Mouse (Mus musculus): ENCODE data around the gene Edn2. TPM values are rescaled to one million over a fixed set of nuclear protein-coding genes. Genes with fewer than 3 reads are reported as not detected.

Gene Edn2
- polyA plus RNA-seq, 1 experiment from 2014 or later = 0.15 TPM

DNA sequence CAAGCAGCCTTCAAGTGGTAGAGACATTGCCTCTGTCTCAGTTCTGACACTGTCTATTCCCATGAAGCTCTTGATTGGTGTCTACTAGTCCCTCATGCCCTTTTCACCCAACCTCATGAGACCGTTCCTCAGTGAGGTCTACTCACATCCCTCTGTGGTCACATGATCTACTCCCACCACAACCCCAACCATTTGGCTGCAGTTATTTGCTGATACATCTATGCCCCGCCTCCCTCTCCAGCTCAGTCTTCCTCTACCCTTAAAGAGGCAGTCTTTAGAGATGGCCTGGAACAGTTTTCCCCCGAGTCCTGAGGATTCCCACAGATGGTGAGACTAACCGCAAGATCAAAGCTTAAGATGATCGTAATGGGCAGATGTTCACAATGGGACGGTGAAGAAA is 27.2 kb downstream of the Edn2 start:
- Histone ChIP-seq H3K27ac (no peak overlapping the region), H3K36me3 (no peaks in the 10 kb centered on the region), H3K4me2 (no peak overlapping the region), H3K27me3 (replicated peaks) (0 out of 2 replicates have a peak, but pooled peaks cover 11% of the 10 kb centered on the region), H3K9ac (no peak overlapping the region), H3K9me3 (replicated peaks) (no peaks in the 10 kb centered on the region), H3K4me1 (no peaks in the 10 kb centered on the region), H3K4me3 (no peak overlapping the region)
- WGBS (ENCODE audit: insufficient replicate concordance) = 67% methylated on average over 6 of the region's 6 CpGs
- ATAC-seq = no peak

- 0 out of 2 replicates have a peak, but pooled peaks cover 11% of the 10 kb centered on the region for H3K27me3 ChIP-seq (replicated peaks)
- H3K36me3 ChIP-seq = no peaks in the 10 kb centered on the region
- H3K4me1 ChIP-seq = no peaks in the 10 kb centered on the region
- no peak overlapping the region for H3K4me3 ChIP-seq
- 64% methylated on average over 10 of the region's 10 CpGs for WGBS (ENCODE audit: insufficient replicate concordance)
- no peak overlapping the region for H3K9ac ChIP-seq
- ATAC-seq = no peak
- no peak overlapping the region for H3K27ac ChIP-seq
- no peak overlapping the region for H3K4me2 ChIP-seq
- no peaks in the 10 kb centered on the region for H3K9me3 ChIP-seq (replicated peaks)
Measured at GRCm38 (mm10) chr4:120188651-120189161, 27.7 kb downstream of the Edn2 start.

DNA sequence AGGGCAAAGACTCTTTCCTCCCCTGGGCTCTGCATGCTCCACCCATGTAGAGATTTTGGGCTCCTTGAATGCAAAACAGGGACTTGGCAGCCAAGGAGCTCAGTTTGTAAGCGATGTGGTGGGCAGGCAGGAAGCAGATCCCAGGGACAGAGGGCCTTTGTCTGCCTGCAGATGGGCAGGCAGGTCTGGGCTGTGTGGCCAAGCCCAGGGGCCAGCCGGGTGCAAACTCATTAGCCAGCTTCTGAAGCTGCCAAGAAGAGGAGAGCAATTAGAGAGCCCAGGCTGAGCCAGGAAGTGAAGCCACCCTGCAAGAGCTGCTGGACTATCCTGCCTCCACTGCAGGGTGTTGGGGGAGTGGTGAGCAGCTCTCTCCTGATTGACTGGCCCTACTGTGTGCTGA is 28.9 kb downstream of the Edn2 start:
- no peaks in the 10 kb centered on the region for H3K9me3 ChIP-seq (replicated peaks)
- 7% methylated on average over 2 of the region's 2 CpGs for WGBS (ENCODE audit: insufficient replicate concordance)
- H3K4me2 ChIP-seq = no peak overlapping the region
- H3K4me1 ChIP-seq = no peaks in the 10 kb centered on the region
- H3K9ac ChIP-seq = no peak overlapping the region
- H3K27ac ChIP-seq = no peak overlapping the region
- H3K27me3 ChIP-seq (replicated peaks) = 0 out of 2 replicates have a peak, but pooled peaks cover 8% of the 10 kb centered on the region
- no peak overlapping the region for H3K4me3 ChIP-seq
- no peak for ATAC-seq
- H3K36me3 ChIP-seq = no peaks in the 10 kb centered on the region

DNA sequence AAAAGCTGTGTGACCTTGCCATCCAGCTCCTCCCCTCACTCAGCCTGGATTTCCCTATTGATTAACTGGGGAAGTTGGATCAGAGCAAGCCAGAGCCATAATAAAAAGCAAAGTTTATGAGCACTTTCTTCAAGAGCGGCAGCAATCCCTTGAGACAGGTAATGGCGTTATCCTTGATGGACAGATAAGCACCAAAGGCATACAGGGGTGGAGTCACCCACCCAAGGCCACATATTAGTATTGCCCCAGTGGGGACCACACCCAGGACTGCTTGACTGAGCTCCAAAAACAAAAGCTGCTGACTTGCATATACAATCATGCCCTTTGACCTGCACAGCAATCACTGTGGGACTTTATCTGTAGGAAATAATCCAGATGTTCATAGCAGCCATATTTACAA is 31.0 kb downstream of the Edn2 start:
- Histone ChIP-seq H3K4me1 (no peaks in the 10 kb centered on the region), H3K4me2 (no peak overlapping the region), H3K9ac (no peak overlapping the region), H3K27ac (no peak overlapping the region), H3K27me3 (replicated peaks) (0 out of 2 replicates have a peak, but pooled peaks cover 6% of the 10 kb centered on the region), H3K4me3 (no peak overlapping the region), H3K9me3 (replicated peaks) (no peaks in the 10 kb centered on the region), H3K36me3 (no peaks in the 10 kb centered on the region)
- ATAC-seq = no peak
- 61% methylated on average over 2 of the region's 2 CpGs for WGBS (ENCODE audit: insufficient replicate concordance)

DNA sequence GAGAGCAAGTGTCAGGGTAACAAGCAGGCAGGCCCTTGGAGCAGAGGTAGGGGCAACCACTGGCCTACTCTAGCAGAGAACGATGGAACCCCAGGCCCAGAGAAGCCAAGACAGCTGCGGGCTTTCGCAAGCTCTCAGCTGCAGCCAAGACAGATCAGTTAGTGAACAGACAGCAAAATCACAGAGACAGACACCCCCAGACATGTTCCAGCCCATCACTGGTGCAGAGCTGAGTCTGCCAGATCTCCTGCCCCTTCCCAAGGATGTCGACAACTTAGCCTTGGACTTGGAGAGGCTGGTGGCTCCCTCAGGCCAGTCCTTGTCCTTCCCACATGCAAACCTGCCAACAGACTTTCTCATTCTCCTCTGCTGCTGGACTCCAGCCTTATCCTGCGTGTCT is 33.0 kb downstream of the Edn2 start:
- H3K36me3 ChIP-seq = no peaks in the 10 kb centered on the region
- H3K27me3 ChIP-seq (replicated peaks) = 0 out of 2 replicates have a peak, but pooled peaks cover under 1% of the 10 kb centered on the region
- no peak for ATAC-seq
- H3K4me2 ChIP-seq = no peak overlapping the region
- H3K9me3 ChIP-seq (replicated peaks) = no peaks in the 10 kb centered on the region
- WGBS (ENCODE audit: insufficient replicate concordance) = 76% methylated on average over 5 of the region's 5 CpGs
- H3K4me3 ChIP-seq = no peak overlapping the region
- no peaks in the 10 kb centered on the region for H3K4me1 ChIP-seq
- H3K27ac ChIP-seq = no peak overlapping the region
- H3K9ac ChIP-seq = no peak overlapping the region

DNA sequence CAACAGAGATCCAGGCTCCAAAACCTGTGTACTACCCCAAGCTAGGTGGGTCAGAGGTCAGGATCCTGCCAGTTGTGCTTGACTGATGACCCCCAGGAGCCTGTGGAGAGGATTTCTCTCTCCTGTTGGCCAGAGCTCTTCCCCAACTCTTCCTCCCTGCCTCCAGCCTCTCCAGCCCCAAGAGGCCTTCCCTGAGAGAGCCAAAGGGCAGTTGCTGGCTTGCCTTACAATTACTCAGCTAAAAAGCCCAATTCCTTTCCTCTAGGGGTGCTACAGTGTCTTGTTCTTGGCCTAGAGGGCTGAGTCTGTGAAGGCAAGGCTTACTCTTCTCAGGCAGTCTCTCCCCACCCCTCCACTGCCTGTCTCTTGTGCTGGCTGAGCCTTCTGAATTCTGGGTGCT is 34.0 kb downstream of the Edn2 start:
- Histone ChIP-seq H3K27ac (no peak overlapping the region), H3K9me3 (replicated peaks) (no peaks in the 10 kb centered on the region), H3K36me3 (no peaks in the 10 kb centered on the region), H3K4me2 (no peak overlapping the region), H3K9ac (no peak overlapping the region), H3K4me1 (no peaks in the 10 kb centered on the region), H3K4me3 (no peak overlapping the region), H3K27me3 (replicated peaks) (no peaks in the 10 kb centered on the region)
- ATAC-seq = no peak

DNA sequence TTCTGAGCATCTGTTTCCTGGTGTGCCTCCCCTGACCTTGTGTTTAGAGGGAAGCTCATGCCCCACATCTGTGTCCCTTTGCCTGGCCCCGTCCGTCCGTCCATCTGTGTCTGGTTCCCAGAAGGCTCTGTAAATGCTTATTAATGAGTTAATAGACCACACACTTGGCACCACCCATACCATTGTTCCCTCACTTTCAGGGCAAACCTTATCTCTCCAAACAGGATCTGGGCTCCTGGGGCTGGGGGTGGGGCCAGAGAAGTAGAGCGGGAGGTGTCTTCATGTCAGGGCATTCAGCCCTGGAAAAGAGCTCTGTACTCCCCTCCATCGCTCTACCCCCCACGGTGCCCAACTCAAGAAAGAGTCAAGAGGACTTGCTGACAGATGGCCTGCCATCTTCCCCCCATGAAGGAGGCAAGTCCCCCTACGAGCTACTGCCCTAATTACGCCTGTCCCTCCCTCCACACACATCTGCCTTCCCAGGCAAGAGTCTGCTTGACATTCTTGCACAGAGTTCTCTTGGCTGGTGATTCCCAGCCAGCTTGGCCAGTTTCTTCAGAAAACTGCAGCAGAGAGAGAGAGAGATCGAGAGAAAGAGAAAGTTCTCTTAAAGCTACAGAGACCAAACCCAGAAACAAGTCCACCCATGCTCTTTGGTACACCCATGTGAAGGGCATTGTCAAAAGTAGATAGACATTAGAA is 38.3 kb downstream of the Edn2 start:
- Histone ChIP-seq H3K9me3 (replicated peaks) (no peaks in the 10 kb centered on the region), H3K27me3 (replicated peaks) (no peaks in the 10 kb centered on the region), H3K4me1 (0 out of 2 replicates have a peak, but pooled peaks cover 3% of the 10 kb centered on the region), H3K36me3 (no peaks in the 10 kb centered on the region), H3K4me2 (no peak overlapping the region), H3K9ac (no peak overlapping the region), H3K4me3 (no peak overlapping the region), H3K27ac (no peak overlapping the region)
- ATAC-seq = no peak
- WGBS (ENCODE audit: insufficient replicate concordance) = 31% methylated on average over 9 of the region's 9 CpGs

- ATAC-seq = no peak
- H3K27ac ChIP-seq = no peak overlapping the region
- no peak overlapping the region for H3K9ac ChIP-seq
- H3K4me2 ChIP-seq = no peak overlapping the region
- H3K27me3 ChIP-seq (replicated peaks) = no peaks in the 10 kb centered on the region
- no peak overlapping the region for H3K4me3 ChIP-seq
- H3K9me3 ChIP-seq (replicated peaks) = no peaks in the 10 kb centered on the region
- 62% methylated on average over 7 of the region's 7 CpGs for WGBS (ENCODE audit: insufficient replicate concordance)
- 0 out of 2 replicates have a peak, but pooled peaks cover 3% of the 10 kb centered on the region for H3K4me1 ChIP-seq
- no peaks in the 10 kb centered on the region for H3K36me3 ChIP-seq
Measured at GRCm38 (mm10) chr4:120200551-120201266, 39.7 kb downstream of the Edn2 start.

- Histone ChIP-seq H3K27me3 (replicated peaks) (no peaks in the 10 kb centered on the region), H3K4me2 (no peak overlapping the region), H3K9me3 (replicated peaks) (no peaks in the 10 kb centered on the region), H3K27ac (no peak overlapping the region), H3K4me1 (0 out of 2 replicates have a peak, but pooled peaks cover 3% of the 10 kb centered on the region), H3K9ac (no peak overlapping the region), H3K36me3 (no peaks in the 10 kb centered on the region), H3K4me3 (no peak overlapping the region)
- 0 out of 2 replicates have a peak, but pooled peaks have one; percentile 30 for ATAC-seq
- WGBS (ENCODE audit: insufficient replicate concordance) = 44% methylated on average over 9 of the region's 9 CpGs
Measured at GRCm38 (mm10) chr4:120204357-120204942, 43.4 kb downstream of the Edn2 start.

GRCm38 (mm10) chr4:120206471-120206891 is 45.5 kb downstream of the Edn2 start:
- WGBS (ENCODE audit: insufficient replicate concordance) = 69% methylated on average over 6 of the region's 6 CpGs
- 0 out of 2 replicates have a peak, but pooled peaks cover 3% of the 10 kb centered on the region for H3K4me1 ChIP-seq
- no peak overlapping the region for H3K9ac ChIP-seq
- H3K27ac ChIP-seq = no peak overlapping the region
- no peak overlapping the region for H3K4me3 ChIP-seq
- H3K27me3 ChIP-seq (replicated peaks) = no peaks in the 10 kb centered on the region
- H3K36me3 ChIP-seq = no peaks in the 10 kb centered on the region
- H3K9me3 ChIP-seq (replicated peaks) = no peaks in the 10 kb centered on the region
- ATAC-seq = no peak
- H3K4me2 ChIP-seq = no peak overlapping the region

DNA sequence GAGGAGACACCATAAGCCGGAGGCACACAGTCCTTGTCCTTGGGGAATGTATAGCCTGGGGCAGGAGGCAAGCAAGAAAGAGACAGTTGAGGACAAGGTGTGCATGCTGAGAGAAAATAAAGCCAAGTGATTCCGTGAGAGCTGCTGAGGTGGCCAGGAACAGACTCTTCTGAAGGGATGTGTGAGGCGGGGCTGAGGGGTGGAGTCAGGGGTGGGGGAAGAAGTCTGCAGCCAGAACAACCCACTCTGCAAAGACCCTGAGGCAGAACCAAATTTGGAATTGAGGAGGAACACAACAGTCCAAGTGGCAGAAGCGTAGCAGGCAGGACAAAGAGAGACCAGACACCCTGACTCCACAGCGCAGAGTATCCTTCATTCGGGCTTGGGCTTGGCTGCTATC is 51.1 kb downstream of the Edn2 start:
- Histone ChIP-seq H3K4me2 (no peak overlapping the region), H3K4me3 (no peak overlapping the region), H3K27ac (no peak overlapping the region), H3K9me3 (replicated peaks) (no peaks in the 10 kb centered on the region), H3K4me1 (no peaks in the 10 kb centered on the region), H3K27me3 (replicated peaks) (peaks cover 5% of the 10 kb centered on the region), H3K9ac (no peak overlapping the region), H3K36me3 (no peaks in the 10 kb centered on the region)
- WGBS (ENCODE audit: insufficient replicate concordance) = 51% methylated on average over 6 of the region's 6 CpGs
- no peak for ATAC-seq

DNA sequence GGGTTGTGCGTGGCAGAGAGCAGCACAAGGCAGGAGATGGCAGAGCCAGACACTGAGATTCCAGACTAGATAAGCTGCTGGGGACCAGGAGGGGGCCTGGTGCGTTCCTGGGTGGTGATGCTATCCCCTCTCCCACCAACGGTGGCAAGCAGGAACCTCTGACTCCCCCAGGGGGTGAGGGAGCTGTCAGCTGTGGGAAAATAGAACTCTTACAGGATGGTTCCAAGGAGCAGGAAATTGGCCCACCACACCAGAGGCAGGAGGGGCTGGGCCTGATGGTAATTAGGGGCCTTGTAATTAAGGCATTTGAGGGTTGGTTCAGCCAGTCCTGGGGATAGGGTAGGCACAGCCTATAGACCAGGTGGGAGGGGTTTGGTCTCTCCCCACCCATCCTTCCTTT is 51.8 kb downstream of the Edn2 start:
- no peak overlapping the region for H3K4me3 ChIP-seq
- 33% methylated on average over 3 of the region's 3 CpGs for WGBS (ENCODE audit: insufficient replicate concordance)
- peaks cover 5% of the 10 kb centered on the region for H3K27me3 ChIP-seq (replicated peaks)
- no peak overlapping the region for H3K27ac ChIP-seq
- no peaks in the 10 kb centered on the region for H3K9me3 ChIP-seq (replicated peaks)
- no peak overlapping the region for H3K4me2 ChIP-seq
- ATAC-seq = no peak
- no peaks in the 10 kb centered on the region for H3K4me1 ChIP-seq
- H3K9ac ChIP-seq = no peak overlapping the region
- H3K36me3 ChIP-seq = no peaks in the 10 kb centered on the region
